Mouse (Mus musculus) erythroblast, embryonic 14.5 days (primary cell): Measurements from ENCODE around the gene Itgb1bp1.

Source experiments
- GATA1 ChIP-seq: IDR thresholded peaks from 2 replicates; pipeline ENCODE4 v1.6.1; 2012; ENCODE audit warnings: low read length, inconsistent platforms, mixed read lengths
- TAL1 ChIP-seq: IDR thresholded peaks from 3 replicates; pipeline ENCODE4 v1.6.1; 2012; ENCODE audit warnings: low read length, inconsistent platforms, mixed read lengths

GRCm38 (mm10) chr12:21324101-21324500 is 38.0 kb upstream of the Itgb1bp1 start:
- no peak for TF ChIP-seq GATA1
- no peak for TF ChIP-seq TAL1
